Mouse (Mus musculus) erythroblast, embryonic 14.5 days (primary cell): Measurements from ENCODE around the gene Tstd3. TPM values are rescaled to one million over a fixed set of nuclear protein-coding genes. Genes with fewer than 3 reads are reported as not detected.
A peak's percentile ranks its signal among the peaks of the same experiment; 100 is the strongest.
"Not testable (repeated sequence)": the region's sequence is repeated elsewhere in the genome, so short reads cannot be mapped to it uniquely, and the experiment has no call there.

Source experiments
- H3K27me3 ChIP-seq: 2 replicates; pipeline ENCODE4 v1.6.1; 2012; ENCODE audit warnings: inconsistent platforms; ENCODE audit not compliant: control insufficient read depth
- H3K36me3 ChIP-seq: 2 replicates; pipeline ENCODE4 v1.6.1; 2012; ENCODE audit warnings: mild to moderate bottlenecking, inconsistent platforms; ENCODE audit not compliant: control insufficient read depth
- H3K4me1 ChIP-seq: 2 replicates; pipeline ENCODE4 v1.6.1; 2012; ENCODE audit warnings: inconsistent platforms; ENCODE audit not compliant: control insufficient read depth
- H3K4me3 ChIP-seq: replicated peaks from 2 replicates; pipeline ENCODE3; 2012; ENCODE audit warnings: moderate library complexity, mild to moderate bottlenecking, inconsistent platforms
- H3K9me3 ChIP-seq: 2 replicates; pipeline ENCODE4 v1.6.1; 2012; ENCODE audit warnings: low read length, inconsistent platforms, mixed read lengths; ENCODE audit not compliant: control insufficient read depth
- GATA1 ChIP-seq: IDR thresholded peaks from 2 replicates; pipeline ENCODE4 v1.6.1; 2012; ENCODE audit warnings: low read length, inconsistent platforms, mixed read lengths
- TAL1 ChIP-seq: IDR thresholded peaks from 3 replicates; pipeline ENCODE4 v1.6.1; 2012; ENCODE audit warnings: low read length, inconsistent platforms, mixed read lengths
- polyA plus RNA-seq: library from polyadenylated mRNA; stranded (reverse); fragments of >175 nt; gene quantifications from 2 replicates; pipeline ENCODE4 v1.2.3, GENCODE M21; 2012

Gene Tstd3
- polyA plus RNA-seq, 1 experiment = 0.60 TPM

DNA sequence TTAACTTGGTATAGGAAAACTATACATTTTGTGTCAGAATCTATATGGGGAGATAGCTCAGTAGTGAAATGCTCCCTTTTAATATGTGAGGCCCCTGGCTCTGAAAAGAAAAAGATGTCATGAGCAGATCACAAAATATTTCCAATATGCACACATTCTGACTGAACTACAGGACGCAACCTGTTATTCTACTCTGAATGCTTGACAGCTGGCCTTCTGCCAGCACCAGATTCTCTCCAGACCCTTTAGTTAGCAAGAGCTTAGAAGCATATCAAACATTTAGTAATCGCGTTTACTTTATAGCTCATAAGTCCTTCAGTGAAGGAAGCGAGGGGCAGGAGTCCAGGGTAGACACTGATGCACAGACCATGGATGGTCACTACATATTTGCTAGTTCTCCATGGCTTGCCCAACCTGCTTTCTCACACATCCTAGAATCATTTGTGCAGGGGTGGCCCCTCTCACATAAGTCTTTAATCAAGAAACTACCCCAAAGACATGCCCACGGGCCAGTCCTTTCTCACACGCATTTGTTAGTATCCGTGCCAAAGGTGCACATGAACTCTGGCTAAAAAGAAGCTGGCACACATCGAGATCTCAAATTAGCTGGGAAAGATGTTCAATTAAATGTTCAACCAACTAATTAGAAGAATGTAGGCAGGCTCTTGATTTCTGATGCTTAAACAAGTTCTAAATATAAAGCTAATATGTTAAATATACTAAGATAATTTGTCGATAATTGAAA is 5.4 kb downstream of the Tstd3 start:
- no peak for TF ChIP-seq GATA1
- no peak for TF ChIP-seq TAL1
- H3K36me3 ChIP-seq = peaks cover 24% of the 10 kb centered on the region
- no peaks in the 10 kb centered on the region for H3K27me3 ChIP-seq
- H3K4me1 ChIP-seq = peaks cover 14% of the 10 kb centered on the region
- no peak overlapping the region for H3K4me3 ChIP-seq
- peaks cover 6% of the 10 kb centered on the region for H3K9me3 ChIP-seq

DNA sequence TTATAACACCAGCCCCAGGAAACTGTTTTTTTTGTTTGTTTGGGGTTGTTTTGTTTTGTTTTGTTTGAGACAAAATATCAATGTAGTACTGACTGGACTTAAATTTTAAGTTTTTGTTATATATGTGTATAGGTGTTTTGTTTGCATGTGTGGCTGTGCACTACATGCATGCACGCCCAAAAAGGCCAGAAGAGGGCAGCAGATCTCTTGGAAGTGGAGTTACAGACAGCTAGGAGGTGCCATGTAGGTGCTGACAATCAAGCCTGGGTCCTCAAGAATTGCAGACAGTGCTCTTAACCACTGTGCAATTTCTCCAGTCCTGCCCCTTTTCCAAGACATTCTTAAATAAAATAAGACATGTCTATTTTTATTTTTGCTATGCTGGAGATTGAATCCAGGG is 8.2 kb downstream of the Tstd3 start:
- no peak overlapping the region for H3K4me3 ChIP-seq
- TF ChIP-seq TAL1 (no peak), GATA1 (no peak)
- peaks cover 6% of the 10 kb centered on the region for H3K9me3 ChIP-seq
- H3K4me1 ChIP-seq = peaks cover 13% of the 10 kb centered on the region
- H3K27me3 ChIP-seq = no peaks in the 10 kb centered on the region
- peaks cover 29% of the 10 kb centered on the region for H3K36me3 ChIP-seq

- Histone ChIP-seq H3K4me1 (peaks cover 11% of the 10 kb centered on the region), H3K4me3 (no peak overlapping the region), H3K36me3 (peaks cover 30% of the 10 kb centered on the region), H3K9me3 (peaks cover 6% of the 10 kb centered on the region), H3K27me3 (no peaks in the 10 kb centered on the region)
- no peak for TF ChIP-seq GATA1
- TF ChIP-seq TAL1 = no peak
Observed at GRCm38 (mm10) chr4:21755123-21755789, 11.8 kb downstream of the Tstd3 start.

DNA sequence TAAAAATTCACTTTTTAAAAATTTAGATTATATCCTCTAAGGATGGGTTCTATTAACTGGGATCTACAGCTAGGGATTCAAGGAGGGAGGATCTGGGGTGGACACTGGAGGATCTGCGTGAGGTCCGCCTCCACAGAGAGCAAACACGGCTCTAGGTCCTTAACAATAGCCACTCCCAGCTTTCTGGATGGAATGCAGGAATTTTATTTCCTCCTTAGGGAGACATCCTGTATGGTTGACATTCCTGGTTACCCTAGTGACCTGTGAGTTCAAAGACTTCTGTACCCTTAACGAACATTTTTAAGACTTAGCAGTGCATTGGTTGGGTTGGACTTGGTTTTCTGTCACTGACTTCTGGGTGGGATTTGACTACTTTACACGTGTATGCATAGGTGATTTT is 21.3 kb downstream of the Tstd3 start:
- no peak for TF ChIP-seq TAL1
- no peak for TF ChIP-seq GATA1
- Histone ChIP-seq H3K4me1 (no peaks in the 10 kb centered on the region), H3K36me3 (peaks cover 37% of the 10 kb centered on the region), H3K4me3 (no peak overlapping the region), H3K9me3 (no peaks in the 10 kb centered on the region), H3K27me3 (no peaks in the 10 kb centered on the region)

DNA sequence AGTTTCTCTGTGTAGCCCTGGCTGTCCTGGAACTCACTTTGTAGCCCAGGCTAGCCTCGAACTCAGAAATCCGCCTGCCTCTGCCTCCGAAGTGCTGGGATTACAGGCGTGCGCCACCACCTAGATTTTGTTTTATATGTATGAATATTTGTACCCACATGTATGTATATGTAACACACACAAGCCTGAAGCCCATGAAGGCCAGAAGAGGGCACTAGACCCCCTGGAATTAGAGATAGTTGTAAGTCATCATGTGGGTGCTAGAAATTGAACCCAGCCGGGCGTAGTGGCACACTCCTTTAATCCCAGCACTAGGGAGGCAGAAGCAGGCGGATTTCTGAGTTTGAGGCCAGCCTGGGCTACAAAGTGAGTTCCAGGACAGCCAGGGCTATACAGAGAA is 22.9 kb downstream of the Tstd3 start:
- peaks cover 43% of the 10 kb centered on the region for H3K36me3 ChIP-seq
- H3K27me3 ChIP-seq, H3K4me1 ChIP-seq, H3K9me3 ChIP-seq, H3K4me3 ChIP-seq: not testable (repeated sequence)

DNA sequence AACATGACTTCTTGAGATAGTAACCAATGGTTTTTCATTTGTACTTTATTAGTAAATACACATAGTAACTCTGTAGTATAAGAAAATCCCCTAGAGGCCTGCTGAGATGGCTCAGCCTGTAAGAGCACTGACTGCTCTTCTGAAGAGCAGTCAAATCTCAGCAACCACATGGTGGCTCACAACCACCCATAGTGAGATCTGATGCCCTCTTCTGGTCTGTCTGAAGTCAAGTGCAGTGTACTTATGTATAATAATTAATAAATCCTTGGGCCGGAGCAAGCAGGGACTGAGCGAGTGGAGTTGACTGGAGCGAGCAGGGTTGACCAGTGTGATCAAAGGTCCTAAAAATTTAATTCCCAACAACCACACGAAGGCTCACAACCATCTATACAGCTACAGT is 27.8 kb downstream of the Tstd3 start:
- H3K36me3 ChIP-seq = peaks cover 51% of the 10 kb centered on the region
- H3K27me3 ChIP-seq = no peaks in the 10 kb centered on the region
- no peak for TF ChIP-seq TAL1
- no peak for TF ChIP-seq GATA1
- no peaks in the 10 kb centered on the region for H3K9me3 ChIP-seq
- H3K4me3 ChIP-seq = no peak overlapping the region
- H3K4me1 ChIP-seq = no peaks in the 10 kb centered on the region

DNA sequence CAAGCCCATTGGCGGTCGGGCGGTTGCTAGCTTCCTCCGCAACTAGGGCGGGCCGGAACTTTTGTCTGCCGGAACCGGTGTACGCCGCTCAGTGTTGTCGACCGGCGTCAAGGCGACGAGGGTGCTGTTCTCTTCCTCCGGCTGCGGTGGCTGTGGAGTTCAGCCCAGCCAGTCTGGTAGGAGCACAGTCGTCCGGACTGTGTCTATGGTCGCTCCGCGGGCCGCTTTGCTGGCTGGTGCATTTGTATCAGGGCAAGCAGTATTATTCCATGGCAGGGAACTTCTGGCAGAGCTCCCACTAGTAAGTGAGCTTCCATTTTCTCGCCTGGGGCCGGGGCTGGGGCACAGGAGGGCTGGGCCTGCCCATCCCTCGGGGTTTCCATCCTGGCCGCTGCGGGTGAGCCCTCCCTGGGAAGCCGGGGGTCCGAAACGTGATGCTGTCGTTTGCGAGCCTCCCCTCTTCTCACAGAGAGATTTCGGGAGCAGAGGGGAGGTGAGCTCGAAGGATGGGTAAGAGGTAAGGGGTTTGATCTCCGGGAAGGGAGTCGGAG is 39.3 kb downstream of the Tstd3 start, which contains the start of gene Ccnc:
Gene Ccnc, plus strand, starts transcription at position 87 of the 551 bp plus-strand sequence.
- Histone ChIP-seq H3K36me3 (peaks cover 5% of the 10 kb centered on the region), H3K4me1 (peaks cover 19% of the 10 kb centered on the region), H3K9me3 (no peaks in the 10 kb centered on the region), H3K27me3 (peaks cover 7% of the 10 kb centered on the region), H3K4me3 (peak within 1 kb of the TSS; percentile 73)
- TF ChIP-seq TAL1 = no peak
- no peak for TF ChIP-seq GATA1

DNA sequence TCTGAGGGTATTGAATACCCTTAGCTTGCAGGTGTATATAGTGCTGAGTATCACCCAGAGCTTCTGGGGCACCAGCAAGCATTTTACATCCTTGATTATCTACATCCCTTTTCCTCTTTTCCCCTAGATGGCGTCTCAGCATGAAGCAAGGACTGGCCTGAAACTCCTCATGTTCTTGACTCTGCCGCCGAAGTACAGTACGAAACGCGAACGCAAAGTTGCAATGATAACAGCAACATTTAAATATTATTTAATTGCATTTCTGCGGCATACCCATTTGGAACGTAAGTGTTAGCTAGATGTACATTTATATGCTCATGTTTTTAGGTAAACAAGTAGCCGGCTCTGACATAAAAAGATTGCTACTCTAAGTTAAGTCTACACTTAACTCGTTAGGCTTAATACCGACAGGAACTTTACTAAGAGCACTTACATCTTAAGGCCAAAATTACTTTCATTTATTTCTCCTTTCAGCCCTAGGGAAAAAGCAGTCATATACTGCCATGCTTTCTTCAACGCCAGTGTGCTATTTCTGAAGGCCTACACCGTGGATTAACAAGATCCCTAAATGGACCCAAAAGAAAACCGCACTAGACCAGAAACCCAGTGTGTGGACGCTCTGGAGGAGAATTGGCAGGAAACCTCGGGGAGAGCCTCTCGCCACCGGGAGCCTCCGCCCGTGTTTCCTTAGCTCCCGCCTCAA is 39.9 kb downstream of the Tstd3 start:
- Histone ChIP-seq H3K9me3 (no peaks in the 10 kb centered on the region), H3K36me3 (peaks cover 5% of the 10 kb centered on the region), H3K27me3 (peaks cover 7% of the 10 kb centered on the region), H3K4me1 (peaks cover 19% of the 10 kb centered on the region), H3K4me3 (peak overlapping the region; percentile 73)
- TF ChIP-seq TAL1 = no peak
- TF ChIP-seq GATA1 = no peak

DNA sequence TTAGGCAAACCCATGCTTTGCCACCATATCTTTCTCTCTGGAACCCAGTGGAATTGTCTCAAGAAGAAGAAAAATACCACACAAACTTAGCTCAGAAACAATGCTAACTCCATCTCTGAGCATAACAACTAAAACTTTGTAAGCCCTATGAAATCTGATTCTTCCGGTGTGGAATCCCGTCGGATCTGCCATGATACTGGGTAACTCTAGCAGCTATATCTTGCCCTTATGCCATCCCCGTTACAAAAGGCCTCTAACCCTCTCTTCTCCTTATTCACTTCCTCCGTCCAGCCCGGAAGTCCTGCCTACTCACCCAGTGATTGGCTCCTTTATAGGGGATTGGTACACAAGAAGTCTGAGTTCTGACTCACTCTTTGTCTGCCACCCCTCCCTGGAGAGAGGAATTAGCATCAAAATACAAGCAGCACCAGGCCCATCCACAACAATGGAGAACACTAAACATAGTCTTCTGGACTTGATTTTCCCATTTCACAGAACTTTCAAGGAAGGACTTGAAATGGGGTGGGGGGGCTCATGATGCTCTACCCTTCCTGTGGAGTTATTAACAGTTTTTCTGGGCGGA is 44.2 kb downstream of the Tstd3 start:
- H3K36me3 ChIP-seq = no peaks in the 10 kb centered on the region
- peaks cover 13% of the 10 kb centered on the region for H3K27me3 ChIP-seq
- peaks cover 5% of the 10 kb centered on the region for H3K4me1 ChIP-seq
- H3K4me3 ChIP-seq = no peak overlapping the region
- H3K9me3 ChIP-seq = no peaks in the 10 kb centered on the region
- TF ChIP-seq TAL1 (no peak), GATA1 (no peak)
